Mouse (Mus musculus): Measurements from ENCODE around the gene Ireb2.
"Not testable (repeated sequence)": the region's sequence is repeated elsewhere in the genome, so short reads cannot be mapped to it uniquely, and the experiment has no call there.

Gene Ireb2

DNA sequence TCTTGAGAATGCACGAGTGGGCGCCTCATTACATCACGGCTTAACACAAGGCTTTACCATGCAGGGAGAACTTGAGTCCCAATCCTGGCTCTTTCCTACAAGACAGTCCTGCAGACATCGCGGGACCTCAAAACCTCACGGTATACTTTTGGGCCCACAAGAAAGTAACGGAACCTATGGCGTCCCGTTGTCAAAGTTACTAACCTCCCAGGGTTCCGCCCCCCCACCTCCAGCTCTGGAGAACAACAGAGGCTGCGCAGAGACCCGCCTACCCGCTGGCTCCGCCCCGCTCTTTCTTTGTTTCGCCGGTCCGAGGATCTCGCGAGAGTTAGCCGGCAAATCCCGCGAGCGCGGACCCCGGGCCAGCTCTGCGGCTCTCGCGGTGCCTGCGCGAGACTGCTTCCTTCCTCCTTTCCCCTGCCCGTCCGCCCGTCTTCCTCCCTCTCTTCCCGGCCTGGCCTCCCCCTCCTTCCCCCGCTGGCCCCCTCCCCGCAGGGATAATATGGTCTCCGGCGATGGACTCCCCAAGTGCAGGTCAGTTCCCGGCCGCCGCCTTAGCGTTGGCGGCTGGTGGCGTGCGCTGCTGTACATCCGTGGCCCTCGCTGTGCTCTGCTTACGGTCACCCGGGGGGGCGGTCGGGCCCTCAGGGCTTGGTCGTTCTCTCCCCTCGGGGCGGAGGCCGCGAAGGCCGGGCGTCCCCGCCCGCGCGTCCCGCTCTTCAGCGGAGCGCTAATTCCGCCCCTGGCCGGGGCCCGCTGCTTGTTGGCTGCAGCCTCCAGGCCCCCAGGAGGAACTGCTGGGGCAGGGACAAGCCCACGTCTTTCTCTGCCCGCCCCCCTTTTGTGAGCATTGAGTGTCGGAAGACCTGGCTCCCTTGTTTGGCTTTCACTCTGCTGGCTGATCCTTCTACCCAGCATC, at the start of gene Ireb2:
TSS of gene Ireb2 (plus strand) at position 427 of the 919 bp plus-strand sequence.
- DNase-seq = peak; percentile 98

GRCm38 (mm10) chr9:54816508-54817201, 46.9 kb upstream of the Ireb2 start:
- DNase-seq = no peak

GRCm38 (mm10) chr9:54821442-54822100, 42.0 kb upstream of the Ireb2 start:
- DNase-seq = peak; percentile 30

DNA sequence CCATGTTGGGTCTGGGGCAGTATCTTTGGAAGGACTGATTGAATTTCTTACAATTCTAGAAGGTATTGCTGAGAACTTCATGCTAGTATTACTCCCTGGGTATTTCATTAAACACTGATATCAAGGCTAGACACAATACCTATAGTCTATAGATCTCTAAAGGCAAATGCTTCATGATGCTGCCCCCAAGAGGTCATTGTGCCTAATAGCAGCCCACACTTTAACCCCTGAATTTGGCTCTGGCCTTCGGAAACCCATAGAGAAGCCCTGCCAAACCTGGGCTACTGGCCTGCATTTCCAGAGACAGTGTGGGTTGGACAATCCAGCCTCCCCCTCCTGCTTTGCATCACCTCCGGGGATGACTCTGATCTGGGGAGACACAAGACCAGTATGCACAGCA, 33.8 kb upstream of the Ireb2 start:
- no peak for DNase-seq

DNA sequence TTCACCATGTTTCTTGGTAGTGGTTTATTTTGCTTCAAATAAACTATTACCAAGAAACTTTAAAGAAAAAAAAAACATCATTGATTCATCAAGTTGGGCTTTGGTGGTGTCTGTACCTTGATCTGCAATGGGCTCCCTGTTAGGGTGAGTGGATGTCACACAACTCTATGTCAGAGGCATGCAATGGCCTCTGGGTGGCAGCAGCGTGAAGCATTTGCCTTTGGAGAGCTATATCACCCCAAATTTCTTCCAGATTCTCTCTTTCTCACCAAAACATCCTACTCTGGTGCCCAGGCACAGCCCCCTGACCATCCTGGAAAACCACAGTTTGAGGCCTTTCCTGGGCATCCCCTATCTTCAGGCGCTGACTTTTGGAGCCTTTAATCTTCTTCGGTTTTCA, 33.0 kb upstream of the Ireb2 start:
- peak; percentile 11 for DNase-seq

DNA sequence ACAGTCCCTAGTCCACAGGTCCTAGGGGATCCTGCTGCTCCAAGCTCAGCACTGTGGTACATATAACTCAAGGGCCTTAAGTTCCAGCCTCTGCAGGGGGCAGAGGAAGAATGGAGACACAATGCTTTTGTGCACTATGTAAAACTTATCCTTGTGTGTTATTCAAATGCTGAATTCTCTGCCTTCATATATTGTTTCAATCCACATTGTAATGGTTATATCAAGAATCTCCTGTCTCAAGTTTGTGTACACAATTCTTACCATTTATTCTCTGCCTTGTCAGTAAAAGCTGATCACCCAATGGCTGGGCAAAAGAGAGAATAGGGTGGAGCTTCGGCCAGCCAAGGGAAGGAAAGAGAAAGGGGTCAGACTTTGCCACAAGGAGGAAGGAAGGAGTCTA, 29.8 kb upstream of the Ireb2 start:
- no peak for DNase-seq

GRCm38 (mm10) chr9:54835951-54836717, 27.5 kb upstream of the Ireb2 start:
- not testable (repeated sequence) for DNase-seq

GRCm38 (mm10) chr9:54837835-54838234, 25.8 kb upstream of the Ireb2 start:
- no peak for DNase-seq

- no peak for DNase-seq
These were observed 23.4 kb upstream of the Ireb2 start for GRCm38 (mm10) chr9:54840145-54840544.

- no peak for DNase-seq
These were observed 21.3 kb upstream of the Ireb2 start for GRCm38 (mm10) chr9:54842311-54842710.

GRCm38 (mm10) chr9:54843887-54844286, 19.7 kb upstream of the Ireb2 start:
- no peak for DNase-seq

GRCm38 (mm10) chr9:54844556-54845176, 18.9 kb upstream of the Ireb2 start:
- DNase-seq = no peak

GRCm38 (mm10) chr9:54848203-54848602, 15.4 kb upstream of the Ireb2 start:
- DNase-seq = no peak

GRCm38 (mm10) chr9:54853036-54853435, 10.6 kb upstream of the Ireb2 start:
- DNase-seq = not testable (repeated sequence)

GRCm38 (mm10) chr9:54853619-54854018, 10.0 kb upstream of the Ireb2 start:
- no peak for DNase-seq

DNA sequence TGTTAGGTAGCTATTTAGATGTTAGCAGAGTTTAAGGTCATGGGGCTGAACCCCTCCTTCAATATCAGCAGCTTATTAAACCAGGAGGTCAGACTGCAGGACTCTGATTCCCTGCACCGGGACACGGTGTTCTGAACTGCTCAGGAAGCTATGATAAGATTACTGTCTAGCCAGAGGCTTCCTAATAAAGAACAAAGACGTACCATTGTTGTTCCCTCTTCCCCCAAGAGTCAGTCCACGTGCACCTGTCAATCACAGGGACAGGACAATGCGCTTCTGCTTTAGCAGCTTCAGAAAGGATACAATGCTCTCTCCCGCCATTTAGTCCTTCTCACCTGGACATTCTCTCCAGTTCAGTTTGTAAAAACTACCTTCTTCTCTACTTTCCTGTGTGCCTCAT, 8.0 kb upstream of the Ireb2 start:
- no peak for DNase-seq

DNA sequence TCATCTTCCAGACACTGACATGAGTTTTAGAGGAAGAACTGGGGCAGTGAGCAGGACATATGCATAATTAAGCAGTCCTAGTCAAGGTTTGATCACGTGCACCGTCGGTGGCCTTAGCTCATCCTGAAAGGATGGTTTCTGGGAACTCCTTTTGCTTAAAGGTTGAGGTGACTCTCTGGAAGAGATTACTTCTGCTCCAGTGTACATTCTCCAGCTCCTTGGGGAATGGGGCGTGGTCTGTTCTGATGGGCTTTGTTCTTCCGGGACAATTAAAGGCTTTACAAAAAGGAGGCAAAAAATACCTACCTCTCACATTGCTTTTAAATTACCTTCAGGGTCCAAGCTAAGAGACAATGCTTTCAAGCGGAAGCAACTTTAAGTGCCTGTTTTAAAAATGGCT, 7.5 kb upstream of the Ireb2 start:
- DNase-seq = no peak

GRCm38 (mm10) chr9:54857474-54857873, 6.1 kb upstream of the Ireb2 start:
- DNase-seq = no peak

GRCm38 (mm10) chr9:54860526-54860925, 3.1 kb upstream of the Ireb2 start:
- DNase-seq = no peak

- DNase-seq = no peak
These were observed 15.2 kb downstream of the Ireb2 start for GRCm38 (mm10) chr9:54878759-54879158.

DNA sequence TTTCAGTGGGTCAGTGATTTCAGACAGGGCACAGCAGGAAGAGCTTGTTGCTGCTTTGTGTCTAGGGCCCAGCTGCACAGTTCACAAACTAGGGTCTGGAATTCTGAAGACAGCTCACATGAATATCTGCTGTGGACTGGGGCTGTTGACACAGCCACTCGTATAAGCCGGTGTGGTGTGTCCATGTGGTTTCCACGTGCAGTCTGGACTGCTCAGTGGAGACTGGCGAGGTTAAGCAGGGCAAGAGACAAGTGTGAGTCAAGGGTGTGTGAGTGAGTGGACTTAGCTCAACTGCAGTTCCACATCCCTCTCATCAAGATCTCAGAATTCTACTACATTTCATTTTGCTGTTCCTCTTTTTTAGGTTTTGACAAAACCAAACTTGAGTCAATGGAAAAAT, 28.5 kb downstream of the Ireb2 start:
- DNase-seq = no peak

DNA sequence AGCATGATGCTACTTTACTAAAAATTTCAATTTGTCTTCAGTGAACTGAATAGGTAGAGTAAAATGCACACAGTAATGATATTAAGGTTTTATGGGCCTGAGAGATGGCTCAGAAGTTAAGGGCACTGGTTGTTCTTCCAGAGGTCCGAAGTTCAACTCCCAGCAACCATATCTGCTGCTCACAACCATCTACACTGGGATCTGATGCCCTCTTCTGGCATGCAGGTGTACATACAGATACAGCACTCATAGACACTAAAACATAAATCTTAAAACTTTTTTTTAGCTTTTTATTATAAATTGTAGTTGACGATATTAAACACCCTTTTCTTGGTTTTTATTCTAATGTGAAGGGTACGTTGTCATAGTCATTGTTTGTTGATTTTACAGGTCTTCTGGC, 33.5 kb downstream of the Ireb2 start:
- DNase-seq = no peak
